Mouse (Mus musculus) midbrain, embryonic 16.5 days (tissue): Measurements from ENCODE around the gene Hba-a2. TPM values are rescaled to one million over a fixed set of nuclear protein-coding genes. Genes with fewer than 3 reads are reported as not detected.
"Not testable (repeated sequence)": the region's sequence is repeated elsewhere in the genome, so short reads cannot be mapped to it uniquely, and the experiment has no call there.

ENCODE experiments used
- ATAC-seq: fragments of 200-750 bp; cut with Nextera tagmentation; 2 replicates; pipeline ENCODE4 v1.8.0; 2017; ENCODE audit warnings: moderate TSS enrichment
- H3K27ac ChIP-seq: fragments of 300-500 bp; sonication (generic); 2 replicates; pipeline ENCODE4 v1.5.1; 2014; ENCODE audit warnings: mild to moderate bottlenecking, low read length, mixed read lengths
- H3K27me3 ChIP-seq: fragments of 300-500 bp; sonication (generic); 2 replicates; pipeline ENCODE4 v1.6.1; 2014; ENCODE audit warnings: low read depth, low read length, mixed read lengths; ENCODE audit not compliant: control insufficient read depth, insufficient read depth
- H3K36me3 ChIP-seq: fragments of 300-500 bp; sonication (generic); 2 replicates; pipeline ENCODE4 v1.6.1; 2014; ENCODE audit warnings: mild to moderate bottlenecking, low read length, moderate library complexity, mixed read lengths; ENCODE audit not compliant: control insufficient read depth, insufficient read depth
- H3K4me1 ChIP-seq: fragments of 300-500 bp; sonication (generic); 2 replicates; pipeline ENCODE4 v1.6.1; 2014; ENCODE audit warnings: mild to moderate bottlenecking, low read length, mixed read lengths; ENCODE audit not compliant: control insufficient read depth, insufficient read depth
- H3K4me2 ChIP-seq: fragments of 300-500 bp; sonication (generic); 2 replicates; pipeline ENCODE4 v1.6.1; 2014; ENCODE audit warnings: mild to moderate bottlenecking, low read length, mixed read lengths
- H3K4me3 ChIP-seq: fragments of 300-500 bp; sonication (generic); 2 replicates; pipeline ENCODE4 v1.5.1; 2014; ENCODE audit warnings: low read depth, mild to moderate bottlenecking, low read length, moderate library complexity, mixed read lengths
- H3K9ac ChIP-seq: fragments of 300-500 bp; sonication (generic); 2 replicates; pipeline ENCODE4 v1.6.1; 2014; ENCODE audit warnings: low read depth, low read length, mixed read lengths
- H3K9me3 ChIP-seq: fragments of 300-500 bp; sonication (generic); replicated peaks from 2 replicates; pipeline ENCODE4 v1.6.1; 2014; ENCODE audit warnings: mild to moderate bottlenecking, low read length, mixed read lengths; ENCODE audit not compliant: control insufficient read depth, poor library complexity, severe bottlenecking
- WGBS: fragments of 180-500 bp; shearing (Covaris S2); extraction: QIAGEN DNeasy Blood & Tissue Kit; methylation state at CpG from one replicate; pipeline ENCODE4 v1.1.7; 2014; 5-methylcytosine and 5-hydroxymethylcytosine counted together
- polyA plus RNA-seq: library from polyadenylated mRNA; unstranded; fragments of >200 nt; fragmentation: Nextera tagmentation; extraction: Ambion mirVana; gene quantifications from 2 replicates; pipeline ENCODE4 v1.2.1, GENCODE M21; 2015

Gene Hba-a2
- polyA plus RNA-seq, result 5,737 and 6,589 TPM in 2 replicates

DNA sequence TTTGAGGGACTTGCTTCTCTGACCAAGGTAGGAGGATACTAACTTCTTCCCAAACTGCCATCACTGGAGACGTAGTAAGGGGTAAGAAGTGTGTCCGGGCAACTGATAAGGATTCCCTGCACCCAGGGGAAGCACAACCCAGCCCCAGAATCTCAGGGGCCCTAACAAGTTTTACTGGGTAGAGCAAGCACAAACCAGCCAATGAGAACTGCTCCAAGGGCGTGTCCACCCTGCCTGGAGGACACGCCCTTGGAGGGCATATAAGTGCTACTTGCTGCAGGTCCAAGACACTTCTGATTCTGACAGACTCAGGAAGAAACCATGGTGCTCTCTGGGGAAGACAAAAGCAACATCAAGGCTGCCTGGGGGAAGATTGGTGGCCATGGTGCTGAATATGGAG is at the start of gene Hba-a2:
Gene Hba-a2, plus strand, starts transcription at position 287 of the 400 bp plus-strand sequence.
- H3K4me2 ChIP-seq, H3K4me3 ChIP-seq, H3K4me1 ChIP-seq, H3K27me3 ChIP-seq, ATAC-seq, H3K36me3 ChIP-seq, H3K27ac ChIP-seq, H3K9me3 ChIP-seq, H3K9ac ChIP-seq: not testable (repeated sequence)
- WGBS, result no CpG with 5 or more reads among the region's 4 CpGs

GRCm38 (mm10) chr11:32247068-32247467 is 49.2 kb upstream of the Hba-a2 start:
- H3K36me3 ChIP-seq, result peaks cover 21% of the 10 kb centered on the region
- ATAC-seq, result no peak
- H3K27ac ChIP-seq, result no peak overlapping the region
- H3K4me1 ChIP-seq, result no peaks in the 10 kb centered on the region
- no peak overlapping the region for H3K4me2 ChIP-seq
- no peaks in the 10 kb centered on the region for H3K9me3 ChIP-seq
- no peaks in the 10 kb centered on the region for H3K27me3 ChIP-seq
- H3K9ac ChIP-seq, result no peak overlapping the region
- no peak overlapping the region for H3K4me3 ChIP-seq

DNA sequence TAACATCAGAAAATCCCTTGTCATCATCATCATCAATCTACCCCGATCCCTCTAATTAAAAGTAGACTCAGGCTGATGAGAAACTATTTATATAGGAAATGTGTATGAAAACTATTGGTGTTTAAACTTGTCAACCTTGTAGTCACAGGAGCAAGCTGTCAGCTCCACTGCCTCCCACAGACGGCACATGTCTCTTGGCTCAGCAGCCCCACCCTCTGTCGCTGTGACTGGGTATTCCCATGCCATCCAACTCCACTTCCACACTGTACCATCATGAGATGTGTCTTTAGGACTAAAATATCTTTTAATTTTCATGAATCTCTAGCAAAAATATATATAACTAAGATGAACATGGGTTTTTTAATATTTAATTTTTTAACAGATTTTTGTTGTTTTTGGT is 47.9 kb upstream of the Hba-a2 start:
- Histone ChIP-seq H3K4me1 (no peaks in the 10 kb centered on the region), H3K36me3 (peaks cover 21% of the 10 kb centered on the region), H3K4me3 (no peak overlapping the region), H3K4me2 (no peak overlapping the region), H3K27me3 (no peaks in the 10 kb centered on the region), H3K9me3 (no peaks in the 10 kb centered on the region), H3K27ac (no peak overlapping the region), H3K9ac (no peak overlapping the region)
- no peak for ATAC-seq
- WGBS, result 87% methylated on average over 3 of the region's 3 CpGs

- no peak overlapping the region for H3K27ac ChIP-seq
- no peak overlapping the region for H3K4me2 ChIP-seq
- no peaks in the 10 kb centered on the region for H3K9me3 ChIP-seq
- ATAC-seq, result no peak
- H3K4me3 ChIP-seq, result no peak overlapping the region
- H3K36me3 ChIP-seq, result peaks cover 15% of the 10 kb centered on the region
- WGBS, result 94% methylated on average over 8 of the region's 8 CpGs
- no peak overlapping the region for H3K9ac ChIP-seq
- no peaks in the 10 kb centered on the region for H3K27me3 ChIP-seq
- no peaks in the 10 kb centered on the region for H3K4me1 ChIP-seq
Measured at GRCm38 (mm10) chr11:32250880-32251763, 45.2 kb upstream of the Hba-a2 start.

GRCm38 (mm10) chr11:32253121-32253520 is 43.2 kb upstream of the Hba-a2 start:
- no peak for ATAC-seq
- H3K36me3 ChIP-seq, result peaks cover 3% of the 10 kb centered on the region; the same call in 1 of the 2 replicates

DNA sequence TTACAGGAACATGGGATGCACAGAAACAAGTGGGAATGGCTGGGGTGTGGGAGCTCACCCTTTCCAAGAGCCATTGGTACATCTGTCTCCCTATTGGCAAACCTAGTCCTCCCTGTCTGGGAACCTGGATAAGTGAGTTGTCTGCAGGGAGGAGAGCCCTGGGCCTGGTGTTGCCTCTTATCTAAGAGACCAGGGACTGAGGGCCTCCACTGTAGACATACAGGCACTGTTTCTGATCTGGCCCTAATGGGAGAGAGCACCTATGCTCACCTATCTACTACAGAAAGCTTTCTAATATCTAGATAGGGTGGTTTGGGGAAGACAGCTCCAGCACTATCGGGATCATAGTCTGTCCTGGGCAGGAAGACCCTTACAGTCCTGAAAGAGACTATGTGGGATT is 40.1 kb upstream of the Hba-a2 start:
- H3K4me2 ChIP-seq, result no peak overlapping the region
- H3K9me3 ChIP-seq, result no peaks in the 10 kb centered on the region
- no peaks in the 10 kb centered on the region for H3K27me3 ChIP-seq
- H3K27ac ChIP-seq, result no peak overlapping the region
- H3K9ac ChIP-seq, result no peak overlapping the region
- H3K36me3 ChIP-seq, result peaks cover 3% of the 10 kb centered on the region; the same call in 1 of the 2 replicates
- 94% methylated on average over 1 of the region's 1 CpGs for WGBS
- no peak overlapping the region for H3K4me3 ChIP-seq
- ATAC-seq, result no peak
- no peaks in the 10 kb centered on the region for H3K4me1 ChIP-seq

More at GRCm38 (mm10) chr11:32253121-32253520, 43.2 kb upstream of the Hba-a2 start:
- Histone ChIP-seq H3K27me3 (no peaks in the 10 kb centered on the region), H3K9me3 (no peaks in the 10 kb centered on the region), H3K27ac (no peak overlapping the region), H3K4me3 (no peak overlapping the region), H3K9ac (no peak overlapping the region), H3K4me2 (no peak overlapping the region), H3K4me1 (no peaks in the 10 kb centered on the region)
- WGBS, result 96% methylated on average over 1 of the region's 1 CpGs

GRCm38 (mm10) chr11:32256566-32256965 is 39.7 kb upstream of the Hba-a2 start:
- H3K4me2 ChIP-seq, result no peak overlapping the region
- ATAC-seq, result no peak
- H3K36me3 ChIP-seq, result peaks cover 3% of the 10 kb centered on the region; the same call in 1 of the 2 replicates
- WGBS, result 91% methylated on average over 3 of the region's 3 CpGs
- no peaks in the 10 kb centered on the region for H3K4me1 ChIP-seq
- no peak overlapping the region for H3K4me3 ChIP-seq
- H3K27me3 ChIP-seq, result no peaks in the 10 kb centered on the region
- no peak overlapping the region for H3K27ac ChIP-seq
- no peaks in the 10 kb centered on the region for H3K9me3 ChIP-seq
- no peak overlapping the region for H3K9ac ChIP-seq

GRCm38 (mm10) chr11:32262674-32263415 is 33.4 kb upstream of the Hba-a2 start:
- H3K27ac ChIP-seq, result no peak overlapping the region
- H3K4me2 ChIP-seq, result no peak overlapping the region
- 95% methylated on average over 10 of the region's 10 CpGs for WGBS
- peaks cover 8% of the 10 kb centered on the region; the same call in 1 of the 2 replicates for H3K36me3 ChIP-seq
- no peak overlapping the region for H3K4me3 ChIP-seq
- no peaks in the 10 kb centered on the region for H3K27me3 ChIP-seq
- ATAC-seq, result no peak
- H3K4me1 ChIP-seq, result peaks cover 10% of the 10 kb centered on the region
- no peaks in the 10 kb centered on the region for H3K9me3 ChIP-seq
- no peak overlapping the region for H3K9ac ChIP-seq
